Mouse (Mus musculus) intestine, embryonic 15.5 days (tissue): ENCODE results near the gene Arl16. TPM values are rescaled to one million over a fixed set of nuclear protein-coding genes. Genes with fewer than 3 reads are reported as not detected.

Source experiments
- ATAC-seq: fragments of 200-750 bp; cut with Nextera tagmentation; 2 replicates; pipeline ENCODE4 v1.8.0; 2017; ENCODE audit warnings: moderate TSS enrichment, moderate library complexity
- H3K27ac ChIP-seq: fragments of 300-500 bp; sonication (generic); 2 replicates; pipeline ENCODE4 v1.5.1; 2015; ENCODE audit warnings: mild to moderate bottlenecking, inconsistent platforms
- H3K27me3 ChIP-seq: fragments of 300-500 bp; sonication (generic); replicated peaks from 2 replicates; pipeline ENCODE4 v1.6.1; 2015; ENCODE audit warnings: inconsistent platforms
- H3K36me3 ChIP-seq: fragments of 300-500 bp; sonication (generic); 2 replicates; pipeline ENCODE4 v1.6.1; 2015; ENCODE audit warnings: inconsistent platforms
- H3K4me1 ChIP-seq: fragments of 300-500 bp; sonication (generic); replicated peaks from 2 replicates; pipeline ENCODE4 v1.6.1; 2015; ENCODE audit warnings: inconsistent platforms
- H3K4me2 ChIP-seq: fragments of 300-500 bp; sonication (generic); replicated peaks from 2 replicates; pipeline ENCODE4 v1.6.1; 2015; ENCODE audit warnings: mild to moderate bottlenecking, inconsistent platforms
- H3K4me3 ChIP-seq: fragments of 300-500 bp; sonication (generic); replicated peaks from 2 replicates; pipeline ENCODE4 v1.5.1; 2015; ENCODE audit warnings: inconsistent platforms
- H3K9ac ChIP-seq: fragments of 300-500 bp; sonication (generic); 2 replicates; pipeline ENCODE4 v1.6.1; 2015; ENCODE audit warnings: inconsistent platforms
- H3K9me3 ChIP-seq: fragments of 300-500 bp; sonication (generic); 2 replicates; pipeline ENCODE4 v1.6.1; 2016; ENCODE audit warnings: inconsistent platforms
- WGBS: fragments of 180-500 bp; shearing (Covaris S2); methylation state at CpG from one replicate; pipeline ENCODE4 v1.1.7; 2015; 5-methylcytosine and 5-hydroxymethylcytosine counted together
- polyA plus RNA-seq: library from polyadenylated mRNA; unstranded; fragments of >200 nt; fragmentation: Nextera tagmentation; extraction: Ambion mirVana; gene quantifications from 2 replicates; pipeline ENCODE4 v1.2.1, GENCODE M21; 2015

The Arl16 gene
- polyA plus RNA-seq, 1 experiment from 2014 or later, result 34.7 TPM

DNA sequence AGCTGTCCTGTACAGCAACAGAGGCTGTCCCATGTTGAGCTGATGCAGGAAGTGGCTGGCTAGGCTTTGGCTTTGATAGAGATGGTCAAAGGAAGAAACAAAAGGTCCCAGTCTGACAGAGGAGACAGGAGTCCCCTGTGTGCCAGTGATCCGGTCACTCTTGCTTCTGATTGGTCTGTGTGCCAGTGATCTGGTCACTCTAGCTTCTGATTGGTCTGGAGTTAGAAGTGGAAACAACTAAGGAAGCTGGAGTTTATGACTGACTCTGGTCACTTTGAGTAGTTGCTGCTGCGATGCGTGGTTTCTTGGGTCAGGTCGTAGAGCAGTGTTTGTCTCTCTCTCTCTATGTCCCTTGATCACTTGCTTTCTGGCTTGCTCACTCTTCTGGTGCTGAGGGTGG lies 34.3 kb upstream of the Arl16 start:
- Histone ChIP-seq H3K4me1 (peaks cover 18% of the 10 kb centered on the region), H3K36me3 (peaks cover 12% of the 10 kb centered on the region; the same call in 1 of the 2 replicates), H3K4me3 (no peak overlapping the region), H3K27ac (no peak overlapping the region), H3K4me2 (no peak overlapping the region), H3K9ac (no peak overlapping the region), H3K9me3 (no peaks in the 10 kb centered on the region), H3K27me3 (no peaks in the 10 kb centered on the region)
- ATAC-seq, result no peak
- 73% methylated on average over 4 of the region's 4 CpGs for WGBS

DNA sequence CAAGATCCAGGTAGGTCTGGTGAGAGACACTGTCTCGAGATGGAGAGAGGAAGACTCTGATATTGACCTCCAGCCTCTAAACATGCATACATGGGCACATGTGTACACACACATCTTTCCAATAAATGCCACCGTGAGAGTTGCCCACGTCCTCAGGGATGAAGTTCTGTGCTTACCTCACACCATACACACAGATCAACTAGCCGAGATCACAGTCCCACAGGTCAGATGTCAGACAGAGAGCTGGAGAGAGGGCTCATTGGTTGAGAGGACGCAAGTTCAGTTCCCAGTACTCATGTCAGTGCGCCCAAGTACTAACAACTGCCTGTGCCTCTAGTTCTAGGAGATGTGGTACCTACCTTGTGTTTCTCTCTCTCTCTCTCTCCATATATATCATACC lies 33.6 kb upstream of the Arl16 start:
- H3K9ac ChIP-seq, result no peak overlapping the region
- peaks cover 15% of the 10 kb centered on the region; the same call in 1 of the 2 replicates for H3K4me1 ChIP-seq
- no peaks in the 10 kb centered on the region for H3K9me3 ChIP-seq
- H3K27ac ChIP-seq, result no peak overlapping the region
- no peaks in the 10 kb centered on the region for H3K27me3 ChIP-seq
- peak; percentile 12; the same call in 1 of the 2 replicates for ATAC-seq
- WGBS, result 60% methylated on average over 6 of the region's 6 CpGs
- H3K36me3 ChIP-seq, result peaks cover 16% of the 10 kb centered on the region; the same call in 1 of the 2 replicates
- H3K4me2 ChIP-seq, result no peak overlapping the region
- no peak overlapping the region for H3K4me3 ChIP-seq

DNA sequence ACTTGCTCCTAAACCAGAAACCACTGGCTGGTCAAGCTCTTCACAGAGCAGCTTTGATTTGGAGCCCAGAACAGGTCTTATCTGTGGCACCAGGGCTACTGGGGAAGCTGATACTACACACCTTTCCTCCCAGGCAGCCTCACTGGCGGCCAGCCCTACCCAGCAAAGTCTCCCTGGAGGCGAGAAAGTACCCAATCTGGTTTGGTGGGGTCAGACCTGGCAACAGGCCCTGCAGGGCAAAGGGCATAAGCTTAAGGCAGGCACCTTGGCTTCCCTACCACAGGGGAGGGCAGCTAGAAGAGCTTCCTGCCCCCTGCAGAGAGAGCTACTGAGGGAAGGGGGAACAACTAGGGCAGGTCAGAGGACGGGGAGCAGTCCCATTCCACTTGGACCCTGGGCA lies 33.0 kb upstream of the Arl16 start:
- Histone ChIP-seq H3K4me1 (peaks cover 15% of the 10 kb centered on the region; the same call in 1 of the 2 replicates), H3K9me3 (no peaks in the 10 kb centered on the region), H3K36me3 (peaks cover 23% of the 10 kb centered on the region; the same call in 1 of the 2 replicates), H3K27ac (peak overlapping the region; percentile 52), H3K4me2 (0 out of 2 replicates have a peak overlapping the region, but pooled peaks have one; percentile 11), H3K4me3 (no peak overlapping the region), H3K9ac (no peak overlapping the region), H3K27me3 (no peaks in the 10 kb centered on the region)
- peak; percentile 87 for ATAC-seq
- 16% methylated on average over 3 of the region's 3 CpGs for WGBS

DNA sequence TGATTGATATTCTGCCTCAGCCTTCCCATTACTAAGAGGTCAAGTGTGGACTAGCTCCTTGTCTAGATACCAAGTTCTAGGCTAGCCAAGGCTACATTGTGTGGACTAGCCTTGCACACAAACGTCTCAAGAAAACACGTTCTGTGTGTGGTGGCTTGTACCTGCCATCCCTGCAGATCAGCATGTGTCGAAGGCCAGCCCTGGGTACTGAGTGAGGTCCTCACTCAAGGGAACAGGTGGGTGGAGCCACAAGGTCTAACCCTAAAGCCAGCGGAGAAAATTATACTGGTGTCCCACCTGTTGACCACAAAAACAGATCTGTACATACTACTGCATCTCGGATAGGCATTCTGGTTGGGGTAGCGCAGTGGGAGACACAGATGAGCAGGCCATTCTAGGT lies 32.5 kb upstream of the Arl16 start:
- Histone ChIP-seq H3K9me3 (no peaks in the 10 kb centered on the region), H3K36me3 (peaks cover 27% of the 10 kb centered on the region; the same call in 1 of the 2 replicates), H3K4me2 (0 out of 2 replicates have a peak overlapping the region, but pooled peaks have one; percentile 11), H3K4me1 (peaks cover 15% of the 10 kb centered on the region; the same call in 1 of the 2 replicates), H3K4me3 (no peak overlapping the region), H3K27me3 (no peaks in the 10 kb centered on the region), H3K9ac (no peak overlapping the region), H3K27ac (peak overlapping the region; percentile 52)
- WGBS, result 74% methylated on average over 6 of the region's 6 CpGs
- peak; percentile 46 for ATAC-seq

DNA sequence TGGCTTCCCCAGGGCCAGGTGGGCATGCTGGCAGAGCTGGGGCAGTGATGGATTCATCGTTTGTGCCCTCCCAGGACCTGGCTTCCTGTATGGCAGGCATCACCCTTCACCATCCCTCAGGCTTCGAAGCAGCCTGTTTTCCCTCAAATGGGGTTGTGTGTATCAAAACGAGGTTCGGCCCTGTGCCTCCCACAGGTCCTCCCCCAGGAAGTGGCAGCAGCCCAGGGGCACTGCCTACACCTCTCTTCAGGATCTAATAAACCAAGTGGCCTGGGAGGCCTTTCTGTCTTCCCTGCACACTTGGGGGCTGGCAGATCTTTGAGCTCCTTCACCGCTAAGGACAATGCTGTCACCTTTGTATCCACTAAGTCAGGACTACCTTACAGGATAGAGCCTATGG lies 31.5 kb upstream of the Arl16 start:
- Histone ChIP-seq H3K9me3 (no peaks in the 10 kb centered on the region), H3K27me3 (no peaks in the 10 kb centered on the region), H3K36me3 (peaks cover 27% of the 10 kb centered on the region; the same call in 1 of the 2 replicates), H3K9ac (no peak overlapping the region), H3K4me1 (peaks cover 17% of the 10 kb centered on the region), H3K4me3 (no peak overlapping the region), H3K4me2 (no peak overlapping the region), H3K27ac (no peak overlapping the region)
- no peak for ATAC-seq
- 80% methylated on average over 5 of the region's 5 CpGs for WGBS

DNA sequence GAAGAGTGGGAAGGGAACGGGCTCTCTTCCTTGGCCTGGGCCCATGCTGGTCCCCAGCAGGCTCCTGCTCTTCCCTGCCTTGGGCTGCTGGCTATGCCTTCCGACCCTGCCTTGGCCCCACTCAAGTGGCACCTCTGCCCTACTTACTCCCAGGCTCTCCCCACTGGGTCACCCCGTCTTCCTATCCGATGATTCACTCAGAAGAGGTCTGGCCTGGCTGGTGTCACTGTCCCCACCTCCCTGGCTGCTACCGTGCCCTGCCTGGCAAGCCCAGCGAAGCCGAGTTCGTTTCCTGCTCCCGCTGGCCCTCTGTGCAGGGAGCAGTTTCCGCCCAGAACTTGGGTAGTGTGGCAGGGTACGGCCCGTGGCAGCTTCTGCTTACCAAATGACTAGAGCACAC lies 30.8 kb upstream of the Arl16 start:
- Histone ChIP-seq H3K27me3 (no peaks in the 10 kb centered on the region), H3K36me3 (peaks cover 27% of the 10 kb centered on the region; the same call in 1 of the 2 replicates), H3K9me3 (no peaks in the 10 kb centered on the region), H3K4me1 (peaks cover 23% of the 10 kb centered on the region), H3K27ac (no peak overlapping the region), H3K4me2 (no peak overlapping the region), H3K4me3 (no peak overlapping the region), H3K9ac (no peak overlapping the region)
- ATAC-seq, result no peak
- WGBS, result 93% methylated on average over 12 of the region's 12 CpGs

DNA sequence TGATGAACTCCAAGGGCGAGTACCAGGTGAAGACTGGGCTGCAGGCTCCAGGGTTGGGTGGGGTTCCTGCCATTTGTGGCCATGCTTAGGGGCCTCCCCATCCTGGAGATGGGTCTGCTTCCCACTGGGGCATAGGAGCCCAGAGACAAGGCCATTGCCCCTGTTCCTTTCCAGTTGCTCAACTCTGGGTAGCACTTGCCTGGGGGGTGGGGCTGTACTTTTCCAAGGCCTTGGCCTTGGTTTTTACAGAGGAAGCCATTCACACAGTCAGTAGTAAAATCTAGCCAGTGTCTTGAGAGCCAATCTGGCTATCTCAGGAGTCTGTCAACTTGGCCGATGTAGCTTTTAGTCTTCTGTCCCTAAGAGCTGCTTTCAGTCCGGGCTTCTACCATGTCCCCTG lies 30.0 kb upstream of the Arl16 start:
- 94% methylated on average over 3 of the region's 3 CpGs for WGBS
- H3K4me2 ChIP-seq, result no peak overlapping the region
- peaks cover 27% of the 10 kb centered on the region; the same call in 1 of the 2 replicates for H3K36me3 ChIP-seq
- no peak overlapping the region for H3K4me3 ChIP-seq
- no peaks in the 10 kb centered on the region for H3K9me3 ChIP-seq
- no peak overlapping the region for H3K27ac ChIP-seq
- H3K4me1 ChIP-seq, result peaks cover 27% of the 10 kb centered on the region
- ATAC-seq, result no peak
- no peak overlapping the region for H3K9ac ChIP-seq
- H3K27me3 ChIP-seq, result no peaks in the 10 kb centered on the region

DNA sequence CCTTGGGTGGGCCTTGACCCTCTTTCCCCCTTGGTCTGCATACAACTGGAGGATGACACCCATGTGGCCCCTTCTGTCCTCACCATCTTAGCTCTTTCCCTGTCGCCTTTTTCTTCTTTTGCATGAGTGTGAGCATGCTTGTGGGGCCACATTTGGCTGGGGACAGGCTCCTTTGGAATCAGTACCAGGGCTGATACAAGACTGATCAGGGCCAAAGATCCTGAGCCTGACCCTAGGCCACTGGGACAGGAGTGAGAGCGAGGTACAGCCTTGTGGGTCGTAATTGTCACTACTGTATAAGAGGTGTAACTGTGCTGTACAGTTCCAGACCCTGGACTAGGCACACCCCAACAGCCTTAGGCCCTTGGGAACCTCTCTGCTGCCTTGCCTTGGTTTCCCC lies 26.5 kb upstream of the Arl16 start:
- Histone ChIP-seq H3K9ac (no peak overlapping the region), H3K27me3 (no peaks in the 10 kb centered on the region), H3K36me3 (peaks cover 27% of the 10 kb centered on the region; the same call in 1 of the 2 replicates), H3K4me2 (peak overlapping the region; percentile 92), H3K4me3 (no peak overlapping the region; the same call in 1 of the 2 replicates), H3K4me1 (peaks cover 31% of the 10 kb centered on the region), H3K9me3 (no peaks in the 10 kb centered on the region), H3K27ac (no peak overlapping the region)
- 87% methylated on average over 3 of the region's 3 CpGs for WGBS
- no peak for ATAC-seq

DNA sequence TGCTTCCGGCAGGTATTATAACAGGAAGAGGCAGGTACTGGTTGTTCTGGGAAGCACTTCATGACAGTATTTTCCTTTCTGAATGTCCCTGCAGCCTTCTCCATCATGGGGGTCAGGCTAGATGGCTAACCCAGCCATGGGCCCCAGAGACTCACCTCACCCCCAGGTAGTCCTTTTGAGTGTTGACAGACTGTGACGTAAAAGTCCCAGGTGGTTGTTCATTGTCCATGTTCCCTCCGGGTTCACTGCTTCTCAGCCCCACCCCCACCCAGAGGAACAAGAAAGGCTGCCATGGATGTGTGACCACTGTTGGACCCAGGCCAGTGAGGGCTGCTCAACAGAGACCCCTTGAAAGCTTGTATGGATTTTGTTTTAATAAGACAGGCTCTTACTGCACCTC lies 25.9 kb upstream of the Arl16 start:
- no peak for ATAC-seq
- WGBS, result 46% methylated on average over 3 of the region's 3 CpGs

DNA sequence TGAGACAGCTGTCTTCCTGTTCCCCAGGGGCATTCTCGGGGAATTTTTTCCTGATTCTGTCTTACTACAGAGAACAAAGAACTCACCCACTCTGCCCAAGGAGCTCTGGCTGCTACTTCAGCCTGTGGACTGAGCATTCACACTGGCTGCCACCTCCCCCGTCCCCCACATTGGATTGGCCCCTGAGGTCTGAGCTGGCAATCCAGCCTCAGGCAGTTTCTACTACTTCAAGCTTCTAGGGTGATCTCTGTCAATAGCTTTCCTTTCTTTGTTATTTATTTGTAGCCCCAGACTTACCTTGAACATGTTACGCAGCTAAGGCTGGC lies 25.4 kb upstream of the Arl16 start:
- 26% methylated on average over 3 of the region's 3 CpGs for WGBS
- H3K9ac ChIP-seq, result peak overlapping the region; percentile 78
- peaks cover 27% of the 10 kb centered on the region for H3K36me3 ChIP-seq
- H3K4me2 ChIP-seq, result peak overlapping the region; percentile 92
- no peaks in the 10 kb centered on the region for H3K27me3 ChIP-seq
- H3K9me3 ChIP-seq, result no peaks in the 10 kb centered on the region
- H3K4me3 ChIP-seq, result peak overlapping the region; percentile 90
- no peak for ATAC-seq
- peak overlapping the region; percentile 89 for H3K27ac ChIP-seq
- peaks cover 31% of the 10 kb centered on the region for H3K4me1 ChIP-seq

More for the DNA sequence above, 25.9 kb upstream of the Arl16 start:
- peak overlapping the region; percentile 90 for H3K4me3 ChIP-seq
- H3K27me3 ChIP-seq, result no peaks in the 10 kb centered on the region
- no peaks in the 10 kb centered on the region for H3K9me3 ChIP-seq
- H3K4me1 ChIP-seq, result peaks cover 31% of the 10 kb centered on the region
- H3K4me2 ChIP-seq, result peak overlapping the region; percentile 92
- H3K27ac ChIP-seq, result peak overlapping the region; percentile 89
- H3K9ac ChIP-seq, result peak overlapping the region; percentile 78
- peaks cover 29% of the 10 kb centered on the region for H3K36me3 ChIP-seq

DNA sequence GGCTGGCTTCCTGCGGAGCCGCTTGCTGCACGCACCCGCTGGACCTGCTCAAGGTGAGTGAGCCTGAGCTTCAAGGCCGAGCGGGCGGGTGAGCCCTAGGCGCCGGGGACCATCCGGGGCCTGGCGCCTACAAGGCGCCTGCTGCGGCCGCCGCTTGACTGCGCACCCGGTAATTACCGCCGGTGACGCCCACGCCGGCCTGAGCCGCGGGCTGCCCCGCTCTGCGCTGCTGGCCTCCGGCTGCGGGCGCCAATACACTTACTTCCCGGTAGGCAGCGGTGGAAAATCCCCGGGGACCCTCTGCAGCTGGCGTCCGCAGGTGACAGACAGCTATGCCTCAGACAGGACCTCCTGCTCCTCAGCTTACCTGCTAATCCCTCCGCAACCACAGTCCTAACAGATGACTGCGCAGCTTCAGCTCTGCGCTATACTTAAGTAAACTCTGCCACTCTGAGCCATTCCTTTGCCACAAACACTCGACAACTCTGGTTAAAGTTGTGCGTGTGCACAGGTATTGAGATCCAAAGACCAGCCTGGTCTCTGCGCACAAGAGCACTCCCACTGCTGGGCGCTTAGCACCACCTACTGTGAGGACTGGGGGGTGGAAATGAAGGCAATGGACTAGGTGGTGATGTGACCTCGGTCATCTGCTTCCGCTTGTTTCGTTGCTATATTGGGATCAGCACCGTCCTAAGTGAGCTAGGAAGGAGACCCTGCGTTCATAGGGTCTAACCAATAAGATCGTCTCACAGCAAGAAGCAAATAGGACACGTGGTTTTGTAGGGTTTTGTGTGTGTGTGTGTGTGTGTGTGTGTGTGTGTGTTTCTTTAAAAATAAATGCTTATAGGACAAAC lies 24.8 kb upstream of the Arl16 start:
- Histone ChIP-seq H3K4me3 (peak overlapping the region; percentile 90), H3K27ac (peak overlapping the region; percentile 89), H3K4me2 (peak overlapping the region; percentile 92), H3K4me1 (peaks cover 31% of the 10 kb centered on the region), H3K9ac (peak overlapping the region; percentile 78), H3K36me3 (peaks cover 25% of the 10 kb centered on the region), H3K9me3 (no peaks in the 10 kb centered on the region), H3K27me3 (no peaks in the 10 kb centered on the region)
- WGBS, result under 1% methylated on average over 48 of the region's 48 CpGs
- ATAC-seq, result peak; percentile 46

DNA sequence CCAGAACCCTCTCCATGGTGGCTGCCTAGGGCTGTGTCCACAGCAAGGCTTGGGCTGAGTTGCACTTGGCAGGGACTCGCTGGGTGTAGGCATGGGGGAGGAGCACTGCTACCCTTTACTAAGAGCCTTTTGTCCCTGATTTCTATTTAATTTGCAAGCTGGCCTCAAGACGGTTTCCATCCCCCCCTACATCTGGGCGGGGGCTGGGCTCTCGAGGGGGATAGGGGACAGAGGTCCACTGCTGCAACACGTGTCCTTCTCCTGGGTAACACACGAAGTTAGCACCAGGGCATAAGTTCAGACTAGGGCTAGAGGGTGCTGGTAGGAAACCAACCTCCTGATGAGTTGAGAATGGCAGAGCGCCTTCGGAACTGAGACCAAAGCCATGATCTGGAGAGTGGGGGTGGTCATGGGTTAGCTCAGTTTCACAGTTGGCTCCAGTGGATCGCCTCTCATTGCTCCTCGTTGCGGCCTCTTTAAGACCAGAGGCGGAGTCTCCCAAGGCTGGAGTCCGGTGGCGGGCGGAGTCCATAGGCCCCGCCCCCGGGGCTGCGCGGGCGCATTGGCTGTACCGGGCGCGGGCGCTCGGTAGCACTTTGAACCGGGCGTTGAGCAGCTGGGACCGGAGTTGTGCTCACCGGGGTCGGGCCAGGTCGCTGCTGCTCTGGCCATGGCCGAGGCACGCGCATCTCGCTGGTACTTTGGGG lies 24.1 kb upstream of the Arl16 start, which contains the start of gene Slc25a10:
TSS of gene Slc25a10 (plus strand) at position 524 of the 707 bp plus-strand sequence.
- WGBS, result under 1% methylated on average over 35 of the region's 35 CpGs
- peaks cover 20% of the 10 kb centered on the region for H3K36me3 ChIP-seq

More for the DNA sequence above, 24.1 kb upstream of the Arl16 start, which contains the start of gene Slc25a10:
- Histone ChIP-seq H3K27ac (peak within 1 kb of the TSS; percentile 89), H3K9ac (peak within 1 kb of the TSS; percentile 78), H3K9me3 (no peaks in the 10 kb centered on the region), H3K4me2 (peak within 1 kb of the TSS; percentile 92), H3K27me3 (no peaks in the 10 kb centered on the region), H3K4me3 (peak within 1 kb of the TSS; percentile 90), H3K4me1 (peaks cover 32% of the 10 kb centered on the region)
- ATAC-seq, result peak; percentile 91
